In genomic region chr19:25610411-25611111, GRCm38 (mm10) we compare ENCODE assay signal across 7 mouse cellular contexts. TPM values are rescaled to one million over a fixed set of nuclear protein-coding genes. Genes with fewer than 3 reads are reported as not detected.
A peak's percentile ranks its signal among the peaks of the same experiment; 100 is the strongest.
DNase-seq lines count a peak whose midpoint lies in the region; ATAC-seq and TF ChIP-seq lines count a peak whose summit lies in the region.

No protein-coding gene starts in this region.

- no peak for DNase-seq in left cerebral cortex, adult 2 months (ENCODE audit: extremely low spot score in 1 of 2, low spot score in 2 of 2)
- no peak for DNase-seq in left cerebral cortex, postnatal 25 days (ENCODE audit: low spot score in 2 of 2)
- peak; percentile 68 for DNase-seq in midbrain, embryonic 10.5 days (ENCODE audit: low spot score)
- peak; percentile 59 for DNase-seq in testis, postnatal 14 days (ENCODE audit: low spot score)
- no peak for DNase-seq in right cerebral cortex, postnatal 25 days

- H3K4me3 ChIP-seq in left cerebral cortex, adult 2 months = peak overlapping the region; percentile 32
- H3K4me3 ChIP-seq in embryonic facial prominence, embryonic 12.5 days = peak overlapping the region; percentile 37
- H3K4me3 ChIP-seq in hindbrain, embryonic 12.5 days = peak overlapping the region; percentile 28
- H3K4me3 ChIP-seq in midbrain, embryonic 10.5 days = peak overlapping the region; percentile 57

- under 1% methylated on average over 61 of the region's 71 CpGs for WGBS in embryonic facial prominence, embryonic 12.5 days
- under 1% methylated on average over 48 of the region's 71 CpGs for WGBS in hindbrain, embryonic 12.5 days
- under 1% methylated on average over 61 of the region's 71 CpGs for whole genome bisulfite sequencing in midbrain, embryonic 10.5 days

- no peaks in the 10 kb centered on the region for H3K36me3 ChIP-seq in embryonic facial prominence, embryonic 12.5 days
- no peaks in the 10 kb centered on the region for H3K36me3 ChIP-seq in hindbrain, embryonic 12.5 days
- no peaks in the 10 kb centered on the region for H3K36me3 ChIP-seq in midbrain, embryonic 10.5 days

- H3K27me3 ChIP-seq in embryonic facial prominence, embryonic 12.5 days = peaks cover 84% of the 10 kb centered on the region
- peaks cover 95% of the 10 kb centered on the region for H3K27me3 ChIP-seq in hindbrain, embryonic 12.5 days
- peaks cover 100% of the 10 kb centered on the region for H3K27me3 ChIP-seq in midbrain, embryonic 10.5 days (ENCODE audit: low read depth, poor library complexity, severe bottlenecking)

- ATAC-seq in embryonic facial prominence, embryonic 12.5 days (ENCODE audit: insufficient number of reproducible peaks, insufficient read depth, low FRiP score, low TSS enrichment) = 0 out of 2 replicates have a peak, but pooled peaks have one; percentile 49
- ATAC-seq in hindbrain, embryonic 12.5 days (ENCODE audit: low FRiP score) = peak; percentile 54; the same call in 1 of the 2 replicates

- H3K4me2 ChIP-seq in embryonic facial prominence, embryonic 12.5 days (replicated peaks) = peak overlapping the region; percentile 57
- H3K4me2 ChIP-seq in hindbrain, embryonic 12.5 days (replicated peaks) = peak overlapping the region; percentile 53

- H3K4me1 ChIP-seq in embryonic facial prominence, embryonic 12.5 days = peaks cover 22% of the 10 kb centered on the region
- peaks cover 24% of the 10 kb centered on the region for H3K4me1 ChIP-seq in hindbrain, embryonic 12.5 days
- peaks cover 65% of the 10 kb centered on the region for H3K4me1 ChIP-seq in midbrain, embryonic 10.5 days

- H3K9me3 ChIP-seq in embryonic facial prominence, embryonic 12.5 days = no peaks in the 10 kb centered on the region
- no peaks in the 10 kb centered on the region for H3K9me3 ChIP-seq in hindbrain, embryonic 12.5 days (replicated peaks)
- no peaks in the 10 kb centered on the region for H3K9me3 ChIP-seq in midbrain, embryonic 10.5 days (replicated peaks)

- TF ChIP-seq CTCF in left cerebral cortex, adult 2 months (IDR thresholded peaks at IDR 0.05) = no peak

- intact Hi-C loops in left cerebral cortex, adult 2 months (cut with DNase I) = loop anchor here (2.0 kb wide), 1 partner anchor 62 kb away; the partner anchor contains the start of gene Dmrt2
- intact Hi-C loops in left cerebral cortex, postnatal 25 days (cut with DNase I) = no loop called here

- no peak overlapping the region for H3K27ac ChIP-seq in left cerebral cortex, adult 2 months
- H3K27ac ChIP-seq in embryonic facial prominence, embryonic 12.5 days = 0 out of 2 replicates have a peak overlapping the region, but pooled peaks have one; percentile 57
- no peak overlapping the region for H3K27ac ChIP-seq in hindbrain, embryonic 12.5 days
- H3K27ac ChIP-seq in midbrain, embryonic 10.5 days (replicated peaks) = peak overlapping the region; percentile 65

- H3K9ac ChIP-seq in embryonic facial prominence, embryonic 12.5 days = peak overlapping the region; percentile 49
- peak overlapping the region; percentile 28; the same call in 1 of the 2 replicates for H3K9ac ChIP-seq in hindbrain, embryonic 12.5 days

RNA-seq across cellular contexts. Expression of gene Dmrt3, which starts 0.5 kb away (rescaled TPM):
- under 1 TPM in 1 of 2 experiments, not detected in 1; 0.14 TPM for total RNA-seq in left cerebral cortex, adult 2 months (2021)
- under 1 TPM in 1 of 2 experiments, not detected in 1; 0.14 TPM for total RNA-seq in left cerebral cortex, postnatal 25 days (2021)
- 3.3 and 5.1 TPM in 2 replicates for polyA plus RNA-seq in embryonic facial prominence, embryonic 12.5 days (2016; fragmentation: Nextera tagmentation; extraction: Ambion mirVana)
- polyA plus RNA-seq in hindbrain, embryonic 12.5 days (2016; fragmentation: Nextera tagmentation; extraction: Ambion mirVana) = 0.67 and 1.2 TPM in 2 replicates
- 0.39 and 2.1 TPM in 2 replicates for polyA plus RNA-seq in midbrain, embryonic 10.5 days (2016; fragmentation: Nextera tagmentation; extraction: Ambion mirVana)

Comparison
In these comparisons a context has a peak if more than half of its experiments do, and no peak if none do; other contexts are left out.
1. DNase-seq: peak in midbrain, embryonic 10.5 days (single experiment) and testis, postnatal 14 days (single experiment); none in left cerebral cortex, adult 2 months (0 of 2), left cerebral cortex, postnatal 25 days (0 of 2) and right cerebral cortex, postnatal 25 days (single experiment).
2. H3K27ac ChIP-seq: peak in embryonic facial prominence, embryonic 12.5 days (single experiment) and midbrain, embryonic 10.5 days (single experiment); none in left cerebral cortex, adult 2 months (single experiment) and hindbrain, embryonic 12.5 days (single experiment).
3. Peak in every context shown above with its lines, with median percentiles within 50 percentile points of each other: H3K4me3 ChIP-seq.